Mouse (Mus musculus): Measurements from ENCODE around the gene Gadd45g.

- TF ChIP-seq POLR2A (IDR thresholded peaks at IDR 0.05; ENCODE audit: borderline replicate concordance, extremely low read depth, insufficient read depth, insufficient read length, poor library complexity, severe bottlenecking) (no peak), CTCF (IDR thresholded peaks at IDR 0.05; ENCODE audit: borderline replicate concordance, extremely low read depth, insufficient read depth, insufficient read length) (no peak)
Observed at GRCm38 (mm10) chr13:51799735-51800522, 46.5 kb upstream of the Gadd45g start.

Measured in brain, embryonic 14.5 days (tissue).